Mouse (Mus musculus): Measurements from ENCODE around the gene Opcml.
A peak's percentile ranks its signal among the peaks of the same experiment; 100 is the strongest.

Opcml gene

GRCm38 (mm10) chr9:28157092-28157491 is 366.5 kb downstream of the Opcml start:
- no peak for DNase-seq (ENCODE audit: low spot score)

- no peak for DNase-seq (ENCODE audit: low spot score)
Measured at GRCm38 (mm10) chr9:28160953-28161352, 370.4 kb downstream of the Opcml start.

- DNase-seq (ENCODE audit: low spot score), result no peak
Measured at GRCm38 (mm10) chr9:28163946-28164345, 373.4 kb downstream of the Opcml start.

- peak; percentile 37 for DNase-seq (ENCODE audit: low spot score)
Measured at GRCm38 (mm10) chr9:28171890-28172289, 381.3 kb downstream of the Opcml start.

- no peak for DNase-seq (ENCODE audit: low spot score)
Measured at GRCm38 (mm10) chr9:28177052-28177451, 386.5 kb downstream of the Opcml start.

- DNase-seq (ENCODE audit: low spot score), result no peak
Measured at GRCm38 (mm10) chr9:28178123-28178887, 387.7 kb downstream of the Opcml start.

GRCm38 (mm10) chr9:28181916-28182315 is 391.3 kb downstream of the Opcml start:
- no peak for DNase-seq (ENCODE audit: low spot score)

GRCm38 (mm10) chr9:28190226-28190625 is 399.7 kb downstream of the Opcml start:
- no peak for DNase-seq (ENCODE audit: low spot score)

- no peak for DNase-seq (ENCODE audit: low spot score)
Measured at GRCm38 (mm10) chr9:28190751-28191150, 400.2 kb downstream of the Opcml start.

- no peak for DNase-seq (ENCODE audit: low spot score)
Measured at GRCm38 (mm10) chr9:28196550-28196949, 406.0 kb downstream of the Opcml start.

GRCm38 (mm10) chr9:28197061-28197460 is 406.5 kb downstream of the Opcml start:
- no peak for DNase-seq (ENCODE audit: low spot score)

GRCm38 (mm10) chr9:28197631-28198030 is 407.1 kb downstream of the Opcml start:
- no peak for DNase-seq (ENCODE audit: low spot score)

GRCm38 (mm10) chr9:28198106-28198694 is 407.6 kb downstream of the Opcml start:
- no peak for DNase-seq (ENCODE audit: low spot score)

GRCm38 (mm10) chr9:28207441-28207840 is 416.9 kb downstream of the Opcml start:
- DNase-seq (ENCODE audit: low spot score), result no peak

GRCm38 (mm10) chr9:28208696-28209095 is 418.1 kb downstream of the Opcml start:
- DNase-seq (ENCODE audit: low spot score), result no peak

GRCm38 (mm10) chr9:28211877-28212276 is 421.3 kb downstream of the Opcml start:
- no peak for DNase-seq (ENCODE audit: low spot score)

- no peak for DNase-seq (ENCODE audit: low spot score)
Measured at GRCm38 (mm10) chr9:28213893-28214292, 423.3 kb downstream of the Opcml start.

GRCm38 (mm10) chr9:28218026-28218646 is 427.6 kb downstream of the Opcml start:
- DNase-seq (ENCODE audit: low spot score), result no peak

- no peak for DNase-seq (ENCODE audit: low spot score)
Measured at GRCm38 (mm10) chr9:28222726-28223125, 432.2 kb downstream of the Opcml start.

- no peak for DNase-seq (ENCODE audit: low spot score)
Measured at GRCm38 (mm10) chr9:28225824-28226569, 435.4 kb downstream of the Opcml start.

GRCm38 (mm10) chr9:28226570-28226951 is 436.0 kb downstream of the Opcml start:
- no peak for DNase-seq (ENCODE audit: low spot score)

GRCm38 (mm10) chr9:28238450-28238849 is 447.9 kb downstream of the Opcml start:
- no peak for DNase-seq (ENCODE audit: low spot score)
